Mouse (Mus musculus) lung, embryonic 14.5 days (tissue): ENCODE results near the gene Ppil3. TPM values are rescaled to one million over a fixed set of nuclear protein-coding genes. Genes with fewer than 3 reads are reported as not detected.
A peak's percentile ranks its signal among the peaks of the same experiment; 100 is the strongest.

ENCODE experiments used
- ATAC-seq: fragments of 200-750 bp; cut with Nextera tagmentation; 2 replicates; pipeline ENCODE4 v1.8.0; 2017; ENCODE audit warnings: mild to moderate bottlenecking, moderate TSS enrichment, moderate library complexity; ENCODE audit not compliant: insufficient read depth
- DNase-seq: peaks from one replicate; pipeline ENCODE4 v3.0.0-alpha.2; 2015
- H3K27ac ChIP-seq: fragments of 300-500 bp; sonication (generic); 2 replicates; pipeline ENCODE4 v1.5.1; 2014; ENCODE audit warnings: low read depth, mild to moderate bottlenecking, moderate library complexity
- H3K27me3 ChIP-seq: fragments of 300-500 bp; sonication (generic); 2 replicates; pipeline ENCODE4 v1.6.1; 2014; ENCODE audit warnings: low read length, control low read depth; ENCODE audit not compliant: insufficient read depth
- H3K36me3 ChIP-seq: fragments of 300-500 bp; sonication (generic); 2 replicates; pipeline ENCODE4 v1.6.1; 2014; ENCODE audit warnings: control low read depth; ENCODE audit not compliant: insufficient read depth
- H3K4me1 ChIP-seq: fragments of 300-500 bp; sonication (generic); 2 replicates; pipeline ENCODE4 v1.6.1; 2014; ENCODE audit warnings: antibody characterized with exemption, control low read depth; ENCODE audit not compliant: insufficient read depth
- H3K4me2 ChIP-seq: fragments of 300-500 bp; sonication (generic); 2 replicates; pipeline ENCODE4 v1.6.1; 2014; ENCODE audit warnings: mild to moderate bottlenecking
- H3K4me3 ChIP-seq: fragments of 300-500 bp; sonication (generic); 2 replicates; pipeline ENCODE4 v1.5.1; 2014; ENCODE audit warnings: low read depth, low read length
- H3K9ac ChIP-seq: fragments of 300-500 bp; sonication (generic); 2 replicates; pipeline ENCODE4 v1.6.1; 2014
- H3K9me3 ChIP-seq: fragments of 300-500 bp; sonication (generic); 2 replicates; pipeline ENCODE4 v1.6.1; 2016; ENCODE audit warnings: low read depth, low read length, control low read depth
- CTCF ChIP-seq: IDR thresholded peaks from 2 replicates; pipeline ENCODE4 v1.5.1; 2016; ENCODE audit warnings: antibody characterized with exemption, low read depth
- WGBS: fragments of 180-500 bp; shearing (Covaris S2); extraction: QIAGEN DNeasy Blood & Tissue Kit; methylation state at CpG from one replicate; pipeline ENCODE4 v1.1.7; 2014; 5-methylcytosine and 5-hydroxymethylcytosine counted together
- polyA plus RNA-seq: library from polyadenylated mRNA; unstranded; fragments of >200 nt; fragmentation: Nextera tagmentation; extraction: Ambion mirVana; gene quantifications from 2 replicates; pipeline ENCODE4 v1.2.1, GENCODE M21; 2014

Gene Ppil3
- polyA plus RNA-seq, 1 experiment from 2014 or later, result 61.5 TPM

DNA sequence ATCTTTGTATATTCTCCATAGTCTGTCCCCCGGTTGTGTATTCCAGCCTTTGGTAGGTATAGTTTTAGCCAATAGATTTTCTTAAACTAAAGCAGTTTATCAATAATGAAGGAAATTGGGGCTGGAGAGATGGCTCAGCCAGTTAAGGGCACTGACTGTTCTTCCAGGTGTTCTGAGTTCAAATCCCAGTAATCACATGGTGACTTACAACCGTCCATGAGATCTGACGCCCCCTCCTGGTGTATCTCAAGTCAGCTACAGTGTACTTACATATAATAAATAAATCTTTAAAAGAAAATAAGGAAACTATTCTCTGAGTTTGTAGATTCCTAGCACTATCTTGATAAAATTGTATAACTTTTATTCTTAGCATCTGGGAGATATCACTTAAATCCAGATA, 49.9 kb downstream of the Ppil3 start:
- Histone ChIP-seq H3K4me2 (no peak overlapping the region), H3K4me3 (no peak overlapping the region), H3K9ac (no peak overlapping the region), H3K27ac (no peak overlapping the region), H3K36me3 (peaks cover 59% of the 10 kb centered on the region), H3K27me3 (no peaks in the 10 kb centered on the region), H3K4me1 (0 out of 2 replicates have a peak, but pooled peaks cover 5% of the 10 kb centered on the region), H3K9me3 (no peaks in the 10 kb centered on the region)
- DNase-seq (no peak), ATAC-seq (no peak)
- no peak for TF ChIP-seq CTCF
- WGBS, result 89% methylated on average over 3 of the region's 3 CpGs

DNA sequence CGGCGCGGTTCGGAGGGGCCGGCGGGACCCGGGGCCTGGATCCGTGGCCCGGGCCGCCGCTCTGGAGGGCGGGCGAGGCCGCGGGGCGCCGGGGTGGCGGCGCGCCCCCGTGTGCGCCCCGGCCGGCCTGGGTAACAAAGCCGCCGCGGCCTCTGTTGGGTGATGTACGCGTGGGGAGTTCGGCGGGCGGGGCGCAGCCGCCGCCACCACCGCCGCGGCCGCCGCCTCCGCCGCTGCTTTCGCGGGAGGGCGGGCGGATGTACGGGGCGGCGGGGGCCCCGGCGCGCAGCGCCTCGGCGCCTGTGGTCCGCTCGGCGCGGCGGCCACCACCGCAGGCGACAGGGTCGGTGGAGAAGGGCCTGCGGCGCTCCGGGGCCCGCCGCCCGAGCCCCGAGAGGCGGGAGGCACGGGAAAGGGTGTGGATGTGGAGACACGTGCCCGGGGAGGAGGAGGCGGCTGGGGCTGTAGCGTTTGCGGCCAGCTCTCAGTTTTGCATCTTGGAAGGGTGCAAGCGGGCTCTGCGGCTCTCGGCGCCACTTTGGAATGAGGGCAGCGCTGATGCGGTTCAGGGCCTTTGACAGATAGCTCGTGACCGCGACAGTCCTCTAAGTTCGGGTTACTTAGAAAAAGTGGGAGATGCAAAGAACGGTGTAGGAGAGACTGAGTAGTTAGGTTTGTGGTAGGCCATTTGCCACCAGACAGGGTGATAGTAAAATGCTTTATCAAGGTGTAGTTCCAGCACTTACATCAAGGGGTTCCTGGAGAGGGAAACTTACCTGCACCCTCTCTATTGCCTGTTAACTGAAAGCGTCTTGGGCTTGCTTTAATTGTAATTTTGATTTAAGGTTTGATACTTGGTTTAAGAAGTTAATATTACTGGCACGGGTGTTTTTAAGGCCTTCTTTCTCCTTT, 51.7 kb downstream of the Ppil3 start:
- Histone ChIP-seq H3K27ac (peak overlapping the region; percentile 98), H3K9ac (peak overlapping the region; percentile 95), H3K4me2 (peak overlapping the region; percentile 88), H3K4me3 (peak overlapping the region; percentile 93), H3K4me1 (0 out of 2 replicates have a peak, but pooled peaks cover 5% of the 10 kb centered on the region), H3K36me3 (peaks cover 41% of the 10 kb centered on the region), H3K9me3 (no peaks in the 10 kb centered on the region), H3K27me3 (no peaks in the 10 kb centered on the region)
- under 1% methylated on average over 82 of the region's 90 CpGs for WGBS
- peak; percentile 63 for ATAC-seq
- DNase-seq, result peak; percentile 62
- 0 out of 2 replicates have a peak, but pooled peaks have one; percentile 8 for TF ChIP-seq CTCF

DNA sequence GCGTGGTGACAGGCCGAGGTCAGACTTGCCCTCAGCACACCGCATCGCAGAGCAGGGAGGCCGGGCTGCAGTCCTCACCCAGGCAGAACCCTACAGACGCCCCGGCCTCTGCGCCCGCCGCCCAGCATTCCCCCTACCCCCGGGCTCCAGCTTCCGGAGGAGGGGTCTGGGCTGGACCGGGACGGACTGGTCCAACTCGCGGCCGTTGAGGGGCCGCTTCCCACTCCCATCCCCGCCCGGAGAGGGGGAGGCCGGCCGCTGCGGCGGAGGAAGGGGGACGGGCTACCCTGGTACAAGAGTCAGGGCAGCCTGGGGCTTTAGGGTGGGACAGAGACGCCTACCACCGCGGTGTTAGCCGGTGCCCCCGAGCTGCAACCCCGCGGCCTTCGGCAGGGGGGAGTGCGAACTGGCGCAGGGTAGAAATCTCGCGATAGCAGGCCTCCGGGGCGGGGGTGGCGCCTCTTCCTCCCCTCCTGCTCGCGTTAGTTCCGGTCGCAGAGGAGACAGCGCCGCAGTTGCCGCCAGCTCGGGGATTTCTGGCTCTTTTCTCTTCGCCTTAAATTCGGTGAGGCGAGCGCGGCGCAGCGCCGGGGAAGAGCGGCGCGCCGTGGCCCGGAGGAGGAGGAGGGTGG, 52.5 kb downstream of the Ppil3 start, which contains the start of gene Bzw1:
TSS of gene Bzw1 (plus strand) at position 247 of the 632 bp plus-strand sequence.
- WGBS, result 0% methylated on average over 55 of the region's 61 CpGs
- Histone ChIP-seq H3K4me3 (peak within 1 kb of the TSS; percentile 93), H3K9ac (peak within 1 kb of the TSS; percentile 95), H3K9me3 (no peaks in the 10 kb centered on the region), H3K27me3 (no peaks in the 10 kb centered on the region), H3K27ac (peak within 1 kb of the TSS; percentile 98), H3K4me2 (peak within 1 kb of the TSS; percentile 88), H3K36me3 (peaks cover 33% of the 10 kb centered on the region), H3K4me1 (0 out of 2 replicates have a peak, but pooled peaks cover 5% of the 10 kb centered on the region)
- peak; percentile 98 for ATAC-seq
- DNase-seq, result peak; percentile 94
- peak; percentile 17; the same call in 1 of the 2 replicates for TF ChIP-seq CTCF

DNA sequence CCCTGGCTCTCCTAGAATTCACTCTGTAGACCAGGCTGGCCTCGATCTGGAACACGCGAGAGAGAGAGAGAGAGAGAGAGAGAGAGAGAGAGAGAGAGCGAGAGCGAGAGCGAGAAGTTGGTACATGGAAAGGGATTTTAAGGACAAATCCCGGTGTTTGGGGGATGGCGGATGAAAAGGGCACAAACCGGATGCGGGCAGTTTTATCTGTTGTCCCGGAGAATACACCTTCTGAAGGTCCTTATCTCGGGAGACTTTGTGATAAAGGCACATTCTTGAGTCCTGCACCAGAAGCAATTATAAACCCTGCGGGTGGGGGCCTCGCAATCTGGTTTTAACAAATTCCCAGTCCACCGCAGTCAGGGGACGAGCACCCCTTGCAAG, 53.0 kb downstream of the Ppil3 start:
- peak overlapping the region; percentile 98 for H3K27ac ChIP-seq
- ATAC-seq (peak; percentile 4; the same call in 1 of the 2 replicates), DNase-seq (peak; percentile 67)
- peak overlapping the region; percentile 93 for H3K4me3 ChIP-seq
- H3K9me3 ChIP-seq, result no peaks in the 10 kb centered on the region
- WGBS, result 0% methylated on average over 16 of the region's 16 CpGs
- peak overlapping the region; percentile 88 for H3K4me2 ChIP-seq
- no peak for TF ChIP-seq CTCF
- peak overlapping the region; percentile 95 for H3K9ac ChIP-seq
- H3K4me1 ChIP-seq, result 0 out of 2 replicates have a peak, but pooled peaks cover 5% of the 10 kb centered on the region
- H3K27me3 ChIP-seq, result no peaks in the 10 kb centered on the region
- H3K36me3 ChIP-seq, result peaks cover 28% of the 10 kb centered on the region

DNA sequence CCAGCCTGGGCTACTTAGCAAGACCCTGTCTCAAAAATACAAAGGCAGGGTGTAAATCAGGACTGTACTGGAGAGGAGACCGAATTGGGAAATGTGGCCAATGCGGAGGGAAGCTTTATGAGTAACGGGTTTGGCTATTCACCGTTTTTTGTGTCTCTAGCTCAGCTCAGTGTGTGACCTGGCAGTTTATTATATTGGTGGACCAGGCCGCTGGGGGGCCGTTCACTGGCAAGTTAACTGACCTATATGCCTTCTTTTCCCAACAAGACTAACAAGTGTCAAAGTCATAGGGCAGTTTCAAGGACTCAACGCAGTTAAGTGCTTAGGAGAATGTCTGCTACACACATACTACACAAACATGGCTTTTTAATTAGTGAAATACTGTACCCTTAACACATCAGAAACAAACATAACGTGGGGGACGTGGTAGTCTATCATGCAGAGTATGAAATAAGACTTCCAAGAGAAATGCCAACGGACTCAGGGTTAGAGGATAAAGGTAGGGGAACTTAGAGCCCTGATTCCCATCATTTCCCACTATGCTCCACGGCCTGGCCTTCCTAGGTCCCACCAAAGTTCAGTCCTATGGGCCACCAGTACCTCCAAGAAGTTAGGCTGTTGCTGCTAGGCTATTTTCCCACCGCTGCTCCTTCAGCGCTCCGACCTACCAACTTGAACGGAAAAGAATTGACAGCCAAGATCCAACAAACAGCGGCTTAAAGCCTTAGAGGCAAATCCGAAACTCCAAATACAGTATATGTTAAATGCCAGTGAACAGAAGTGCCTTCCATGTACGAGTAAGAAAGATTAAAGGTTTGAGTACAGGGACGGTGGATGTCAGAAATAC, 53.6 kb downstream of the Ppil3 start:
- WGBS, result 41% methylated on average over 19 of the region's 19 CpGs
- DNase-seq, result no peak

GRCm38 (mm10) chr1:58382586-58383281, 62.6 kb downstream of the Ppil3 start:
- H3K4me2 ChIP-seq, result no peak overlapping the region
- no peaks in the 10 kb centered on the region for H3K4me1 ChIP-seq
- no peak overlapping the region for H3K9ac ChIP-seq
- no peaks in the 10 kb centered on the region for H3K27me3 ChIP-seq
- no peak overlapping the region for H3K4me3 ChIP-seq
- ATAC-seq, result no peak
- WGBS, result 66% methylated on average over 5 of the region's 5 CpGs
- no peak overlapping the region for H3K27ac ChIP-seq
- no peak for DNase-seq
- H3K36me3 ChIP-seq, result no peaks in the 10 kb centered on the region
- no peaks in the 10 kb centered on the region for H3K9me3 ChIP-seq
- no peak for TF ChIP-seq CTCF

More for the DNA sequence above, 53.6 kb downstream of the Ppil3 start:
- no peaks in the 10 kb centered on the region for H3K27me3 ChIP-seq
- H3K9me3 ChIP-seq, result no peaks in the 10 kb centered on the region
- H3K4me2 ChIP-seq, result peak overlapping the region; percentile 88
- H3K36me3 ChIP-seq, result peaks cover 22% of the 10 kb centered on the region
- TF ChIP-seq CTCF, result no peak
- H3K9ac ChIP-seq, result peak overlapping the region; percentile 95
- H3K27ac ChIP-seq, result peak overlapping the region; percentile 98; the same call in 1 of the 2 replicates
- peak overlapping the region; percentile 93 for H3K4me3 ChIP-seq
- H3K4me1 ChIP-seq, result 0 out of 2 replicates have a peak, but pooled peaks cover 5% of the 10 kb centered on the region
- no peak for ATAC-seq

Other genes starting within 250 kb of the Ppil3 start
- gene Aox4, start 235.1 kb downstream of the Ppil3 start, polyA plus RNA-seq, result 0.22 TPM in 1 of 2 replicates, not detected in the other
- 0.03 TPM in 1 of 2 replicates, not detected in the other for gene Aox2, start 167.2 kb downstream of the Ppil3 start, polyA plus RNA-seq
- gene Bzw1, start 52.6 kb downstream of the Ppil3 start, polyA plus RNA-seq, result 406 and 424 TPM in 2 replicates
- 175 and 179 TPM in 2 replicates for gene Clk1, start 21.4 kb downstream of the Ppil3 start, polyA plus RNA-seq
- 53.0 and 53.8 TPM in 2 replicates for gene Nif3l1, start 335 bp downstream of the Ppil3 start, polyA plus RNA-seq
- gene Orc2, start 59.6 kb upstream of the Ppil3 start, polyA plus RNA-seq, result 38.0 and 40.8 TPM in 2 replicates
- 7.2 and 8.8 TPM in 2 replicates for gene Fam126b, start 140.8 kb upstream of the Ppil3 start, polyA plus RNA-seq
- gene Ndufb3, start 140.9 kb upstream of the Ppil3 start, polyA plus RNA-seq, result 159 and 176 TPM in 2 replicates